Mouse (Mus musculus): ENCODE data around the gene Clic6.

Gene Clic6

GRCm38 (mm10) chr16:92485436-92485835 is at the start of gene Clic6:
Gene Clic6 (plus strand): TSS chr16:92485736.
- no peak for DNase-seq

- no peak for DNase-seq
Measured at GRCm38 (mm10) chr16:92439775-92440174, 45.8 kb upstream of the Clic6 start.

- no peak for DNase-seq
Measured at GRCm38 (mm10) chr16:92440229-92440628, 45.3 kb upstream of the Clic6 start.

- no peak for DNase-seq
Measured at GRCm38 (mm10) chr16:92441203-92441602, 44.3 kb upstream of the Clic6 start.

- DNase-seq, result no peak
Measured at GRCm38 (mm10) chr16:92442150-92442549, 43.4 kb upstream of the Clic6 start.

- no peak for DNase-seq
Measured at GRCm38 (mm10) chr16:92442946-92443345, 42.6 kb upstream of the Clic6 start.

- no peak for DNase-seq
Measured at GRCm38 (mm10) chr16:92443644-92444113, 41.9 kb upstream of the Clic6 start.

- DNase-seq, result no peak
Measured at GRCm38 (mm10) chr16:92445377-92445776, 40.2 kb upstream of the Clic6 start.

- DNase-seq, result no peak
Measured at GRCm38 (mm10) chr16:92449080-92449479, 36.5 kb upstream of the Clic6 start.

- peak; percentile 27 for DNase-seq
Measured at GRCm38 (mm10) chr16:92450331-92450730, 35.2 kb upstream of the Clic6 start.

- no peak for DNase-seq
Measured at GRCm38 (mm10) chr16:92451516-92452072, 33.9 kb upstream of the Clic6 start.

GRCm38 (mm10) chr16:92452609-92453008 is 32.9 kb upstream of the Clic6 start:
- no peak for DNase-seq

GRCm38 (mm10) chr16:92454002-92454401 is 31.5 kb upstream of the Clic6 start:
- DNase-seq, result no peak

GRCm38 (mm10) chr16:92454495-92454894 is 31.0 kb upstream of the Clic6 start:
- DNase-seq, result no peak

- no peak for DNase-seq
Measured at GRCm38 (mm10) chr16:92455488-92455887, 30.0 kb upstream of the Clic6 start.

- no peak for DNase-seq
Measured at GRCm38 (mm10) chr16:92455969-92456368, 29.6 kb upstream of the Clic6 start.

- DNase-seq, result peak; percentile 61
Measured at GRCm38 (mm10) chr16:92457594-92457993, 27.9 kb upstream of the Clic6 start.

GRCm38 (mm10) chr16:92461412-92461811 is 24.1 kb upstream of the Clic6 start:
- no peak for DNase-seq

GRCm38 (mm10) chr16:92464390-92464972 is 21.1 kb upstream of the Clic6 start:
- DNase-seq, result no peak

- no peak for DNase-seq
Measured at GRCm38 (mm10) chr16:92465226-92465625, 20.3 kb upstream of the Clic6 start.

- DNase-seq, result peak; percentile 98
Measured at GRCm38 (mm10) chr16:92465642-92466526, 19.7 kb upstream of the Clic6 start.

GRCm38 (mm10) chr16:92467041-92467440 is 18.5 kb upstream of the Clic6 start:
- no peak for DNase-seq

GRCm38 (mm10) chr16:92468459-92468858 is 17.1 kb upstream of the Clic6 start:
- no peak for DNase-seq

- DNase-seq, result no peak
Measured at GRCm38 (mm10) chr16:92470706-92471105, 14.8 kb upstream of the Clic6 start, which contains the start of gene Rcan1. Gene Rcan1 (minus strand): TSS chr16:92470867.
